Mouse (Mus musculus) stomach, postnatal 0 days (tissue): ENCODE measurements around the gene Prmt8. TPM values are rescaled to one million over a fixed set of nuclear protein-coding genes. Genes with fewer than 3 reads are reported as not detected.

Experiments
- ATAC-seq: fragments of 200-750 bp; cut with Nextera tagmentation; 2 replicates; pipeline ENCODE4 v1.8.0; 2017; ENCODE audit not compliant: low FRiP score, low TSS enrichment
- DNase-seq: peaks from one replicate; pipeline ENCODE4 v3.0.0-alpha.2; 2016; ENCODE audit warnings: low spot score
- H3K27ac ChIP-seq: fragments of 300-500 bp; sonication (generic); replicated peaks from 2 replicates; pipeline ENCODE4 v1.5.1; 2014; ENCODE audit warnings: mild to moderate bottlenecking, control low read depth
- H3K27me3 ChIP-seq: fragments of 300-500 bp; sonication (generic); 2 replicates; pipeline ENCODE4 v1.6.1; 2014; ENCODE audit warnings: low read length; ENCODE audit not compliant: control insufficient read depth, insufficient read depth
- H3K36me3 ChIP-seq: fragments of 300-500 bp; sonication (generic); 2 replicates; pipeline ENCODE4 v1.6.1; 2014; ENCODE audit warnings: low read length, mixed read lengths; ENCODE audit not compliant: control insufficient read depth, insufficient read depth
- H3K4me1 ChIP-seq: fragments of 300-500 bp; sonication (generic); replicated peaks from 2 replicates; pipeline ENCODE4 v1.6.1; 2014; ENCODE audit warnings: antibody characterized with exemption; ENCODE audit not compliant: control insufficient read depth, insufficient read depth
- H3K4me2 ChIP-seq: fragments of 300-500 bp; sonication (generic); replicated peaks from 2 replicates; pipeline ENCODE4 v1.6.1; 2014; ENCODE audit warnings: low read depth, mild to moderate bottlenecking, control low read depth, moderate library complexity
- H3K4me3 ChIP-seq: fragments of 300-500 bp; sonication (generic); 2 replicates; pipeline ENCODE4 v1.5.1; 2014; ENCODE audit warnings: low read depth, low read length, control low read depth
- H3K9ac ChIP-seq: fragments of 300-500 bp; sonication (generic); 2 replicates; pipeline ENCODE4 v1.6.1; 2014; ENCODE audit warnings: mild to moderate bottlenecking, low read length, control low read depth, mixed read lengths
- H3K9me3 ChIP-seq: fragments of 300-500 bp; sonication (generic); 2 replicates; pipeline ENCODE4 v1.6.1; 2016; ENCODE audit warnings: low read length; ENCODE audit not compliant: control insufficient read depth
- CTCF ChIP-seq: IDR thresholded peaks from 2 replicates; pipeline ENCODE4 v1.5.1; 2016; ENCODE audit warnings: antibody characterized with exemption, low read depth, mild to moderate bottlenecking, moderate library complexity
- EP300 ChIP-seq: optimal IDR thresholded peaks from 2 replicates; pipeline ENCODE3; 2016; ENCODE audit warnings: antibody characterized with exemption
- WGBS: fragments of 180-500 bp; shearing (Covaris S2); extraction: QIAGEN DNeasy Blood & Tissue Kit; methylation state at CpG from one replicate; pipeline ENCODE4 v1.1.7; 2014; 5-methylcytosine and 5-hydroxymethylcytosine counted together
- polyA plus RNA-seq: library from polyadenylated mRNA; unstranded; fragments of >200 nt; fragmentation: Nextera tagmentation; extraction: Ambion mirVana; gene quantifications from 2 replicates; pipeline ENCODE4 v1.2.1, GENCODE M21; 2015

The Prmt8 gene
- polyA plus RNA-seq, 1 experiment from 2014 or later = 0.12 TPM

DNA sequence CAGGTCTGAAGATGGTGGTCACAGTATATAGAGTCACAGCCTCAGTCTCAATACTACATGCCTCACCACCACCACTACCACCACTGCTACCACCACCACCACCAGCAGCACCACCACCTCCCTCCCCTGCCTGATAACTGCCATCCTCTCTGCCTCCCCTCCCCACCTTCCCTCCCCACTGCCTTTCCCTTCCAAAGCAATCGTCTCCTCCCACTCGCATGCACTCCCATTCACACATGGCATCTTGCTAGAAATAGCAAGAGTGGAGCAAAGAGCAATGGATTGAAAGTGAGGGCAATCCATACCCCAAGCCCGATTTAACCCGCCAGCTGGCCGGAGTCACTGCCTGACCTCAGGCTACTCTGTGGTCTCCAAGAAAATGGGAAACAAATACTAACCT, 3.7 kb downstream of the Prmt8 start:
- Histone ChIP-seq H3K9me3 (no peaks in the 10 kb centered on the region), H3K4me3 (no peak overlapping the region), H3K4me2 (no peak overlapping the region), H3K27ac (no peak overlapping the region), H3K36me3 (no peaks in the 10 kb centered on the region), H3K4me1 (no peaks in the 10 kb centered on the region), H3K9ac (no peak overlapping the region), H3K27me3 (peaks cover 12% of the 10 kb centered on the region)
- 38% methylated on average over 5 of the region's 5 CpGs for WGBS
- TF ChIP-seq CTCF (no peak), EP300 (no peak)
- no peak for DNase-seq
- ATAC-seq = no peak

DNA sequence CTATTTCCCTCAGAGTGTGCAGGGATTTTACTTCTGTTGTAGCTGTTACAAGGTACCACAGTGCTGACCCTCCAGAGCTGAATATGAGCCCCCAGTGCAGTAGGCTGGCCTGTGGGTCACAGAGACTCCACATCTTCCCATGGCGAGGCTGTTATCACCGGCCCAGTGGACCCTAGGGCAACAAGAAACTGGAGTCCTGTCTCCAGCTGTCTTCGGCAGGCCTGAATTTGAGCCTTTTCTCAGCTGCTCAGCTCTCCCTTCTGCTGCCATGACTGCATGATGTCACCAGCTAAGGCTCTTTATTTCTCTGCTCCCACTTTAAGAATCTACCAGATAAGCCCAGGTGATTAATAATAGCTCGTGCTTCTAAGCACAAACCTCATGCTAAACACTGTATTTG, 11.0 kb downstream of the Prmt8 start:
- H3K27ac ChIP-seq = no peak overlapping the region
- 41% methylated on average over 4 of the region's 4 CpGs for WGBS
- ATAC-seq (no peak), DNase-seq (no peak)
- H3K9me3 ChIP-seq = no peaks in the 10 kb centered on the region
- no peak overlapping the region for H3K9ac ChIP-seq
- TF ChIP-seq CTCF (no peak), EP300 (no peak)
- no peak overlapping the region for H3K4me3 ChIP-seq
- no peak overlapping the region for H3K4me2 ChIP-seq
- no peaks in the 10 kb centered on the region for H3K36me3 ChIP-seq
- H3K27me3 ChIP-seq = no peaks in the 10 kb centered on the region
- no peaks in the 10 kb centered on the region for H3K4me1 ChIP-seq

DNA sequence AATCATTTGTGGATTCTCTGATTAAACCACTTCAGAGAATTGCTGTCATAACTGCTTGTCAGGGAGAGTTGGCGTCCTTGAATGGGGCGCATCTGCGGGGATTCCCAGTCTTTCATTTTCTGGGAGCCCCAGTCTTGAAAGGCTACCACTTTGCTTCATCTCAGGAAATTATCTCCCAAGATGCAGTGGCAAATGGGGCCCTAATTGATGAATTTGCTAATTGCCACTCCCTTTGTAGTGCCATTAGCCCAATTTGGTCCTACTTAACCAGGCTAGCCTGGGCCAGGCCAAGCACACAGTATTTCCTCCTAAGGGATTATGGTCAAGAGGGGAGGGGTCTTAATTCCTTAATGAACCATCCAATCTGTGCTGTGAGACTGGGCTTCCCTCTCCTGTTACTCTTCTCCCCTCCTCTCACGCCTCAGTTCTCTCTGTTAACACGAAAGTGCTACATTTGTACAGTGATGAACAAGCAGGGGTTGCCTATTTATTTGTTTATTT, 11.6 kb downstream of the Prmt8 start:
- Histone ChIP-seq H3K9me3 (no peaks in the 10 kb centered on the region), H3K27me3 (no peaks in the 10 kb centered on the region)
- WGBS = 91% methylated on average over 5 of the region's 5 CpGs

DNA sequence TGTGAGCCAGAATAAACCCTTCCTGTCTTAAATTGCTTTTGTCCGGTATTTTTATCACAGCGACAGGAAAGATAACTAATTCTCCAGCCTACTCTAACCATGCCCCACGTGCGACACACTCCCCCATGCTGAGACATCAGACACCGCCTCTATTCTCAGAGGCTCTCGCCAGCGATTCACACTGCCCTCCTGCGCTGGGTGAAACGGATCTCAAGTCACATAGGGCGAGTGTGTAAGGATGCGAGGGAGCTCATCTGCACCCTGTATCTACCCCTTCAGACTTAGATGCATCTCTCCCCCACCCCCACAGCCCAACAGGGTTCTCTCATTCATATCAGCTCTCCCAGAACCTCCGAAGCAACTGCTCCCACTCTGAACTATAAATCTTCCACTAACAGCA, 12.4 kb downstream of the Prmt8 start:
- H3K27ac ChIP-seq = no peak overlapping the region
- H3K27me3 ChIP-seq = no peaks in the 10 kb centered on the region
- H3K4me1 ChIP-seq = no peaks in the 10 kb centered on the region

More for the DNA sequence above, 11.6 kb downstream of the Prmt8 start:
- Histone ChIP-seq H3K9ac (no peak overlapping the region), H3K4me2 (no peak overlapping the region), H3K36me3 (no peaks in the 10 kb centered on the region), H3K4me3 (no peak overlapping the region), H3K27ac (no peak overlapping the region), H3K4me1 (no peaks in the 10 kb centered on the region)
- ATAC-seq (no peak), DNase-seq (no peak)
- no peak for TF ChIP-seq CTCF
- TF ChIP-seq EP300 = no peak

DNA sequence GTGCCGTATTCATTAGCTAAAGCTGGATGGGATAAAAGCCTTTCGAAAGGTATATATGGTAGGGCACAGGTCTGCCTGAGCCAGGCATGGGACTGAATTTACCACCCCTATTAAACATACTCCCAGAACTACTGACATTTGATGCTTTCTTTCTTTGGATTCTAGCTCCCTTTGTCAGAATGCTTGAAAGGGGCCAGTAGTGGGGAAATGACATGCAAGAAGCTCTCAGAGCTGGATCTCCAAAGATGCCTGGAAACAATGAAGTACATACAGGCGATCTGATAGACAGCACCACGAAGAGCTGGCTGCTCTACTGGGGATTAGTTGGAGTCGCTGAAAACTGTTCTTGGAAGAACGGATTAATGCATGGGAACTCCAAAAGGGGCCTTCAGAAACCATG, 16.0 kb downstream of the Prmt8 start:
- no peak for ATAC-seq
- 67% methylated on average over 6 of the region's 6 CpGs for WGBS

More for the DNA sequence above, 12.4 kb downstream of the Prmt8 start:
- H3K36me3 ChIP-seq = no peaks in the 10 kb centered on the region
- H3K4me3 ChIP-seq = no peak overlapping the region
- no peak for DNase-seq
- TF ChIP-seq EP300 (no peak), CTCF (no peak)
- H3K9me3 ChIP-seq = no peaks in the 10 kb centered on the region
- no peak overlapping the region for H3K9ac ChIP-seq
- WGBS = 54% methylated on average over 12 of the region's 12 CpGs
- H3K4me2 ChIP-seq = no peak overlapping the region
- ATAC-seq = no peak

DNA sequence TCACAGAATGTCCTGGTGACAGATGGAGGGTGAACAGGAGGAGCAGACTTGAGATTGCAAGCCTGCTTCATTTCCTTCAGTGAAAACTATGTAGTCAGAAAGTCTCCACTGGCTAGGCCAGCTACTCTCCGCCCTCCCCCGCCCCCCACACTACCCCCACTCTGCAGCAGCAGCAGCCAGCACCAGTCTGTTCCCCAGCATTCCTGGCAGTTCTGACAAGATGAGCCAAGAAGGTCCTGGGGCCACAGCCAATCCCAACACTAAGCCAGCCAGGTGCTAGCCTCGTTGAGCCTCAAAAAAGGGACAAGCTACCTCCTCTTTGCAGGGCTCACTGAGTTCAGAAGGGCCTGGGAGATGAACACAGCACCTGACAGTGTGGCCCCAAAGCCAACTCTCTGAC, 16.6 kb downstream of the Prmt8 start:
- Histone ChIP-seq H3K4me3 (no peak overlapping the region), H3K9me3 (no peaks in the 10 kb centered on the region), H3K27me3 (no peaks in the 10 kb centered on the region), H3K9ac (no peak overlapping the region), H3K4me1 (no peaks in the 10 kb centered on the region), H3K36me3 (no peaks in the 10 kb centered on the region), H3K4me2 (no peak overlapping the region), H3K27ac (no peak overlapping the region)
- DNase-seq (no peak), ATAC-seq (no peak)
- WGBS = 34% methylated on average over 3 of the region's 3 CpGs
- TF ChIP-seq CTCF = no peak
- TF ChIP-seq EP300 = no peak

More for the DNA sequence above, 16.0 kb downstream of the Prmt8 start:
- no peaks in the 10 kb centered on the region for H3K36me3 ChIP-seq
- H3K4me1 ChIP-seq = no peaks in the 10 kb centered on the region
- H3K4me3 ChIP-seq = no peak overlapping the region
- no peaks in the 10 kb centered on the region for H3K9me3 ChIP-seq
- H3K27me3 ChIP-seq = no peaks in the 10 kb centered on the region
- no peak overlapping the region for H3K27ac ChIP-seq
- DNase-seq = no peak
- no peak overlapping the region for H3K4me2 ChIP-seq
- TF ChIP-seq CTCF = no peak
- TF ChIP-seq EP300 = no peak
- H3K9ac ChIP-seq = no peak overlapping the region
